Mouse (Mus musculus) kidney, postnatal 0 days (tissue): ENCODE results near the gene Olfr1198. TPM values are rescaled to one million over a fixed set of nuclear protein-coding genes. Genes with fewer than 3 reads are reported as not detected.

Experiments
- ATAC-seq: fragments of 200-750 bp; cut with Nextera tagmentation; replicated peaks from 2 replicates; pipeline ENCODE4 v1.8.0; 2017; ENCODE audit warnings: low read depth, moderate number of reproducible peaks, moderate TSS enrichment, moderate library complexity; ENCODE audit not compliant: low FRiP score
- DNase-seq: peaks from one replicate; pipeline ENCODE4 v3.0.0-alpha.2; 2016; ENCODE audit warnings: low spot score
- H3K27ac ChIP-seq: fragments of 300-500 bp; sonication (generic); 2 replicates; pipeline ENCODE4 v1.5.1; 2014; ENCODE audit warnings: mild to moderate bottlenecking
- H3K27me3 ChIP-seq: fragments of 300-500 bp; sonication (generic); 2 replicates; pipeline ENCODE4 v1.6.1; 2014; ENCODE audit warnings: low read length, mixed read lengths; ENCODE audit not compliant: insufficient read depth
- H3K36me3 ChIP-seq: fragments of 300-500 bp; sonication (generic); 2 replicates; pipeline ENCODE4 v1.6.1; 2014; ENCODE audit warnings: low read length, mixed read lengths; ENCODE audit not compliant: insufficient read depth
- H3K4me1 ChIP-seq: fragments of 300-500 bp; sonication (generic); replicated peaks from 2 replicates; pipeline ENCODE4 v1.6.1; 2014; ENCODE audit warnings: antibody characterized with exemption, low read length, mixed read lengths; ENCODE audit not compliant: insufficient read depth
- H3K4me2 ChIP-seq: fragments of 300-500 bp; sonication (generic); 2 replicates; pipeline ENCODE4 v1.6.1; 2014; ENCODE audit warnings: mild to moderate bottlenecking, low read length, moderate library complexity, mixed read lengths
- H3K4me3 ChIP-seq: fragments of 300-500 bp; sonication (generic); replicated peaks from 2 replicates; pipeline ENCODE4 v1.5.1; 2014; ENCODE audit warnings: low read depth, low read length
- H3K9ac ChIP-seq: fragments of 300-500 bp; sonication (generic); 2 replicates; pipeline ENCODE4 v1.6.1; 2014; ENCODE audit warnings: low read depth, low read length
- H3K9me3 ChIP-seq: fragments of 300-500 bp; sonication (generic); replicated peaks from 2 replicates; pipeline ENCODE4 v1.6.1; 2016; ENCODE audit warnings: low read length, inconsistent platforms, mixed read lengths
- CTCF ChIP-seq: IDR thresholded peaks from 2 replicates; pipeline ENCODE4 v1.5.1; 2016; ENCODE audit warnings: antibody characterized with exemption, low read depth, mild to moderate bottlenecking, moderate library complexity
- WGBS: fragments of 180-500 bp; shearing (Covaris S2); extraction: QIAGEN DNeasy Blood & Tissue Kit; methylation state at CpG from one replicate; pipeline ENCODE4 v1.1.7; 2014; 5-methylcytosine and 5-hydroxymethylcytosine counted together
- polyA plus RNA-seq: library from polyadenylated mRNA; unstranded; fragments of >200 nt; fragmentation: Nextera tagmentation; extraction: Ambion mirVana; gene quantifications from 2 replicates; pipeline ENCODE4 v1.2.1, GENCODE M21; 2015

Gene Olfr1198
- not detected in 2 replicates for polyA plus RNA-seq

- TF ChIP-seq CTCF: no peak
- Histone ChIP-seq H3K4me3 (no peak within 1 kb of the TSS), H3K9me3 (no peaks in the 10 kb centered on the region), H3K27ac (no peak within 1 kb of the TSS), H3K27me3 (no peaks in the 10 kb centered on the region), H3K36me3 (no peaks in the 10 kb centered on the region), H3K4me1 (no peaks in the 10 kb centered on the region), H3K4me2 (no peak within 1 kb of the TSS), H3K9ac (no peak within 1 kb of the TSS)
- DNase-seq (no peak), ATAC-seq (no peak)
- 94% methylated on average over 2 of the region's 2 CpGs for WGBS
These were observed at the start of gene Olfr1198 for GRCm38 (mm10) chr2:88751270-88751669. Gene Olfr1198 (minus strand): TSS chr2:88751370.

- Histone ChIP-seq H3K4me1 (no peaks in the 10 kb centered on the region), H3K9ac (no peak within 1 kb of the TSS), H3K4me3 (no peak within 1 kb of the TSS), H3K27ac (no peak within 1 kb of the TSS), H3K27me3 (no peaks in the 10 kb centered on the region), H3K4me2 (no peak within 1 kb of the TSS), H3K36me3 (no peaks in the 10 kb centered on the region), H3K9me3 (no peaks in the 10 kb centered on the region)
- TF ChIP-seq CTCF: no peak
- ATAC-seq (no peak), DNase-seq (no peak)
- 80% methylated on average over 6 of the region's 6 CpGs for WGBS
These were observed 41.6 kb upstream of the Olfr1198 start, which contains the start of gene Olfr1201 for GRCm38 (mm10) chr2:88792736-88793135. Gene Olfr1201 (plus strand): TSS chr2:88793036.

- no peaks in the 10 kb centered on the region for H3K36me3 ChIP-seq
- WGBS: 76% methylated on average over 2 of the region's 2 CpGs
- DNase-seq (no peak), ATAC-seq (no peak)
- H3K27me3 ChIP-seq: no peaks in the 10 kb centered on the region
- no peaks in the 10 kb centered on the region for H3K4me1 ChIP-seq
- TF ChIP-seq CTCF: no peak
- no peak within 1 kb of the TSS for H3K4me3 ChIP-seq
- no peaks in the 10 kb centered on the region for H3K9me3 ChIP-seq
- H3K9ac ChIP-seq: no peak within 1 kb of the TSS
- no peak within 1 kb of the TSS for H3K27ac ChIP-seq
- H3K4me2 ChIP-seq: no peak within 1 kb of the TSS
These were observed 19.2 kb upstream of the Olfr1198 start, which contains the start of gene Olfr1200 for GRCm38 (mm10) chr2:88770388-88770787. Gene Olfr1200 (minus strand): TSS chr2:88770488.

- 79% methylated on average over 2 of the region's 2 CpGs for WGBS
- H3K27ac ChIP-seq: no peak within 1 kb of the TSS
These were observed 9.2 kb upstream of the Olfr1198 start, which contains the start of gene Olfr1199 for GRCm38 (mm10) chr2:88760369-88760768. Gene Olfr1199 (minus strand): TSS chr2:88760469.

DNA sequence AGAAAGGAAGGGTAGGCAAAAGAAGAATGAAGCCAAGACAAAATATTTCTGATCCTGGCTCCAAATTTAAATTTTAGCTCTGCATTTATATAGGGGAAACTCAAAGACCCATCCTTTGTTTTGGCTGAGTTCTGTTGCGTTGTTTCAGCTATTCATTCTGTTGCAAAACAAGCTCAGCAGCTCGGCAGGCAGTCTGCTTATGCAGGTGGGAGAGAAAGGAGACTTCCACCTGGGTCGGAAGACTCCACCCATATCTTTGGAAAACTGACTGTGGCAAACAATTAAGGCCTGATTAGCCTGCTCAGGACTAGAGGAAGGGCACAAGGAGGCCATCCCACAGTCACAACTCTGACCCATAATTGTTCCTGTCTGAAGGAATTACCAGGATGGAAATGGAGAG, 7.8 kb downstream of the Olfr1198 start:
- 76% methylated on average over 3 of the region's 3 CpGs for WGBS
- H3K4me3 ChIP-seq: no peak overlapping the region
- no peak overlapping the region for H3K9ac ChIP-seq
- H3K27ac ChIP-seq: no peak overlapping the region
- H3K9me3 ChIP-seq: no peaks in the 10 kb centered on the region
- H3K4me1 ChIP-seq: no peaks in the 10 kb centered on the region
- H3K4me2 ChIP-seq: no peak overlapping the region
- H3K27me3 ChIP-seq: no peaks in the 10 kb centered on the region
- TF ChIP-seq CTCF: no peak
- ATAC-seq: no peak
- DNase-seq: no peak
- no peaks in the 10 kb centered on the region for H3K36me3 ChIP-seq

More at GRCm38 (mm10) chr2:88760369-88760768, 9.2 kb upstream of the Olfr1198 start, which contains the start of gene Olfr1199:
- Histone ChIP-seq H3K4me2 (no peak within 1 kb of the TSS), H3K27me3 (no peaks in the 10 kb centered on the region), H3K9ac (no peak within 1 kb of the TSS), H3K36me3 (no peaks in the 10 kb centered on the region), H3K4me3 (no peak within 1 kb of the TSS), H3K4me1 (no peaks in the 10 kb centered on the region), H3K9me3 (no peaks in the 10 kb centered on the region)
- TF ChIP-seq CTCF: no peak
- DNase-seq: no peak
- no peak for ATAC-seq

DNA sequence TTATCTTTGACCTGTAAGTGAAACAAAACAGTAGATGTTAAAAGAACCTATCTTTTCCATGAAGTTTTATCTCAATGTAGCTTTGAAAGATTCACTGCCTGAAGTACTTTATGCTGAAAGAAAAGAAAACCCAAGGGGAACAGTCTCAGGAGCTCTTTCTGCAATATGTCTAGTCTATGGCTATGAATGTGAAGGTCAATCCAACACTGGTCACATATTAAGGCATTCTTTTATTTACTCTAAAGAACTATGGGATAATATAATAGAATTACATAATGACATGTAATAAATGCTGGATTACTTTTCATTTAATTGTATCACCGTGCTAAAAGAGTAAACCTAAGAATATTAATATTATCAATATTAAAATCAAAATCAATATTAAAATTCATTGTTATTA, 18.9 kb downstream of the Olfr1198 start, which contains the start of gene Olfr1197:
Olfr1197 (minus strand) TSS at position 101 of the 400 bp plus-strand sequence.
- Histone ChIP-seq H3K4me1 (no peaks in the 10 kb centered on the region), H3K4me3 (no peak within 1 kb of the TSS), H3K9me3 (no peaks in the 10 kb centered on the region), H3K36me3 (no peaks in the 10 kb centered on the region), H3K9ac (no peak within 1 kb of the TSS), H3K27ac (no peak within 1 kb of the TSS), H3K27me3 (no peaks in the 10 kb centered on the region), H3K4me2 (no peak within 1 kb of the TSS)
- WGBS: 80% methylated on average over 1 of the region's 1 CpGs
- TF ChIP-seq CTCF: no peak
- DNase-seq: no peak
- no peak for ATAC-seq

GRCm38 (mm10) chr2:88704497-88704896, 46.7 kb downstream of the Olfr1198 start, which contains the start of gene Olfr1196:
Gene Olfr1196 (minus strand): TSS chr2:88704597.
- H3K9ac ChIP-seq: no peak within 1 kb of the TSS
- no peak for TF ChIP-seq CTCF
- H3K27me3 ChIP-seq: no peaks in the 10 kb centered on the region
- H3K9me3 ChIP-seq: no peaks in the 10 kb centered on the region
- no peaks in the 10 kb centered on the region for H3K36me3 ChIP-seq
- no peaks in the 10 kb centered on the region for H3K4me1 ChIP-seq
- H3K27ac ChIP-seq: no peak within 1 kb of the TSS
- DNase-seq (no peak), ATAC-seq (no peak)
- WGBS: 83% methylated on average over 2 of the region's 2 CpGs
- H3K4me3 ChIP-seq: no peak within 1 kb of the TSS
- H3K4me2 ChIP-seq: no peak within 1 kb of the TSS

Other genes with a start within 250 kb of the Olfr1198 start
- gene Olfr1186, start 232.8 kb downstream of the Olfr1198 start, polyA plus RNA-seq: not detected in 2 replicates
- not detected in 2 replicates for gene Olfr1188, start 194.4 kb downstream of the Olfr1198 start, polyA plus RNA-seq
- gene Olfr1189, start 164.9 kb downstream of the Olfr1198 start, polyA plus RNA-seq: not detected in 2 replicates
- not detected in 2 replicates for gene Olfr1191-ps1, start 110.8 kb downstream of the Olfr1198 start, polyA plus RNA-seq
- gene Olfr1192-ps1, start 102.9 kb downstream of the Olfr1198 start, polyA plus RNA-seq: not detected in 2 replicates
- not detected in 2 replicates for gene Olfr1193, start 75.7 kb downstream of the Olfr1198 start, polyA plus RNA-seq
- gene Olfr1195, start 62.2 kb downstream of the Olfr1198 start, polyA plus RNA-seq: not detected in 2 replicates
- not detected in 2 replicates for gene Olfr1196, start 46.8 kb downstream of the Olfr1198 start, polyA plus RNA-seq
- gene Olfr1197, start 19.0 kb downstream of the Olfr1198 start, polyA plus RNA-seq: not detected in 2 replicates
- not detected in 2 replicates for gene Olfr1199, start 9.1 kb upstream of the Olfr1198 start, polyA plus RNA-seq
- gene Olfr1200, start 19.1 kb upstream of the Olfr1198 start, polyA plus RNA-seq: not detected in 2 replicates
- not detected in 2 replicates for gene Olfr1201, start 41.7 kb upstream of the Olfr1198 start, polyA plus RNA-seq
- not detected in 2 replicates for gene Olfr1202, start 63.1 kb upstream of the Olfr1198 start, polyA plus RNA-seq
- not detected in 2 replicates for gene Olfr1205, start 78.4 kb upstream of the Olfr1198 start, polyA plus RNA-seq
- not detected in 2 replicates for gene Olfr1204, start 97.9 kb upstream of the Olfr1198 start, polyA plus RNA-seq
- not detected in 2 replicates for gene Olfr1206, start 111.9 kb upstream of the Olfr1198 start, polyA plus RNA-seq
- not detected in 2 replicates for gene Olfr1208, start 150.9 kb upstream of the Olfr1198 start, polyA plus RNA-seq
- not detected in 2 replicates for gene Olfr1209, start 163.8 kb upstream of the Olfr1198 start, polyA plus RNA-seq
- not detected in 2 replicates for gene Olfr1211, start 186.7 kb upstream of the Olfr1198 start, polyA plus RNA-seq
- gene Olfr1212, start 202.6 kb upstream of the Olfr1198 start, polyA plus RNA-seq: not detected in 2 replicates
- not detected in 2 replicates for gene Gm13762, start 228.9 kb upstream of the Olfr1198 start, polyA plus RNA-seq
- gene Olfr1214, start 241.3 kb upstream of the Olfr1198 start, polyA plus RNA-seq: not detected in 2 replicates